Mouse (Mus musculus) MEL (cell line): ENCODE results near the gene Nedd1. TPM values are rescaled to one million over a fixed set of nuclear protein-coding genes. Genes with fewer than 3 reads are reported as not detected.

Experiments
- DNase-seq: peaks from one replicate; pipeline ENCODE4 v3.0.0; 2011; ENCODE audit warnings: low read depth, low spot score
- H3K27ac ChIP-seq: 2 replicates; pipeline ENCODE4 v1.5.1; 2012; ENCODE audit warnings: low read depth, mild to moderate bottlenecking, control low read depth, low read length, moderate library complexity; ENCODE audit not compliant: control insufficient read depth
- H3K27me3 ChIP-seq, 2 experiments: fragments of 150-350 bp in 1 of 2; sonication (generic) in 1 of 2; 2 replicates each; pipeline ENCODE4 v1.6.1; 2012; ENCODE audit warnings: low read length in 2 of 2, mild to moderate bottlenecking in 2 of 2, improper control_type of control experiment in 1 of 2, moderate library complexity in 1 of 2; ENCODE audit not compliant: insufficient read depth in 2 of 2, control insufficient read depth in 1 of 2
- H3K36me3 ChIP-seq, 2 experiments: 2 replicates each; pipeline ENCODE4 v1.6.1; 2012 to 2014; ENCODE audit warnings: low read length in 2 of 2, improper control_type of control experiment in 1 of 2, inconsistent platforms in 1 of 2, mild to moderate bottlenecking in 1 of 2; ENCODE audit not compliant: insufficient read depth in 2 of 2, control insufficient read depth in 1 of 2
- H3K4me1 ChIP-seq, 2 experiments: fragments of 150-350 bp in 1 of 2; sonication (generic) in 1 of 2; 2 replicates each; pipeline ENCODE4 v1.6.1; 2012; ENCODE audit warnings: low read length in 2 of 2, improper control_type of control experiment in 1 of 2, mild to moderate bottlenecking in 1 of 2; ENCODE audit not compliant: insufficient read depth in 2 of 2, control insufficient read depth in 1 of 2
- H3K4me3 ChIP-seq, 2 experiments: fragments of 150-350 bp in 1 of 2; sonication (generic) in 1 of 2; 2 replicates each; pipeline ENCODE4 v1.5.1; 2012; ENCODE audit warnings: low read depth in 2 of 2, low read length in 2 of 2, mild to moderate bottlenecking in 2 of 2, moderate library complexity in 2 of 2, control low read depth in 1 of 2, improper control_type of control experiment in 1 of 2; ENCODE audit not compliant: control insufficient read depth in 1 of 2, insufficient read depth in 1 of 2
- H3K79me2 ChIP-seq: 2 replicates; pipeline ENCODE4 v1.6.1; 2012; ENCODE audit warnings: mild to moderate bottlenecking, low read length, moderate library complexity; ENCODE audit not compliant: control insufficient read depth, poor library complexity, insufficient read depth
- H3K9ac ChIP-seq: 2 replicates; pipeline ENCODE4 v1.6.1; 2012; ENCODE audit warnings: low read depth, mild to moderate bottlenecking, control low read depth, low read length, moderate library complexity; ENCODE audit not compliant: control insufficient read depth, poor library complexity, severe bottlenecking
- H3K9me3 ChIP-seq: fragments of 150-350 bp; sonication (generic); replicated peaks from 2 replicates; pipeline ENCODE4 v1.6.1; 2012; ENCODE audit warnings: mild to moderate bottlenecking, low read length, improper control_type of control experiment, moderate library complexity; ENCODE audit not compliant: insufficient read depth
- CHD1 ChIP-seq: IDR thresholded peaks from 2 replicates; pipeline ENCODE4 v1.6.1; 2012; ENCODE audit warnings: low read depth, mild to moderate bottlenecking, inconsistent platforms, low read length, improper control_type of control experiment
- CHD2 ChIP-seq: IDR thresholded peaks from 2 replicates; pipeline ENCODE4 v1.6.1; 2011; ENCODE audit warnings: low read length, improper control_type of control experiment
- CTCF ChIP-seq, 3 experiments: IDR thresholded peaks in 2 of 3; conservative IDR thresholded peaks in 1 of 3; 2 replicates each; pipeline ENCODE4 v1.5.1; 2011 to 2012; ENCODE audit warnings: low read length in 3 of 3, low read depth in 2 of 3, mild to moderate bottlenecking in 2 of 3, improper control_type of control experiment in 1 of 3, inconsistent platforms in 1 of 3, mixed read lengths in 1 of 3, moderate library complexity in 1 of 3; ENCODE audit not compliant: control insufficient read depth in 1 of 3, insufficient read depth in 1 of 3, poor library complexity in 1 of 3, severe bottlenecking in 1 of 3
- E2F4 ChIP-seq: IDR thresholded peaks from 2 replicates; pipeline ENCODE4 v1.6.1; 2011; ENCODE audit warnings: low read depth, low read length, improper control_type of control experiment, borderline replicate concordance
- EP300 ChIP-seq, 2 experiments: IDR thresholded peaks; 2 replicates each; pipeline ENCODE4 v1.6.1; 2011; ENCODE audit warnings: improper control_type of control experiment in 2 of 2, low read length in 2 of 2, low read depth in 1 of 2, mild to moderate bottlenecking in 1 of 2
- KAT2A ChIP-seq: conservative IDR thresholded peaks from 2 replicates; pipeline ENCODE4 v1.6.1; 2012; ENCODE audit warnings: low read depth, low read length, improper control_type of control experiment, inconsistent platforms
- MAZ ChIP-seq: IDR thresholded peaks from 2 replicates; pipeline ENCODE4 v1.6.1; 2012; ENCODE audit warnings: low read depth, mild to moderate bottlenecking, inconsistent platforms, low read length, improper control_type of control experiment
- MXI1 ChIP-seq: IDR thresholded peaks from 2 replicates; pipeline ENCODE4 v1.6.1; 2011; ENCODE audit warnings: mild to moderate bottlenecking, low read depth, low read length, improper control_type of control experiment
- MYB ChIP-seq: IDR thresholded peaks from 2 replicates; pipeline ENCODE4 v1.6.1; 2011; ENCODE audit warnings: mild to moderate bottlenecking, low read depth, low read length, improper control_type of control experiment
- NELFE ChIP-seq: IDR thresholded peaks from 2 replicates; pipeline ENCODE4 v1.6.1; 2011; ENCODE audit warnings: low read depth, low read length, improper control_type of control experiment
- NRF1 ChIP-seq: IDR thresholded peaks from 2 replicates; pipeline ENCODE4 v1.6.1; 2014; ENCODE audit warnings: low read depth, mild to moderate bottlenecking, inconsistent platforms, low read length, improper control_type of control experiment, moderate library complexity; ENCODE audit not compliant: poor library complexity, insufficient read depth, severe bottlenecking
- POLR2A ChIP-seq, 2 experiments: IDR thresholded peaks; 2 replicates each; pipeline ENCODE4 v1.6.1; 2011 to 2012; ENCODE audit warnings: low read length in 2 of 2, mild to moderate bottlenecking in 2 of 2, control low read depth in 1 of 2, improper control_type of control experiment in 1 of 2, low read depth in 1 of 2, moderate library complexity in 1 of 2; ENCODE audit not compliant: control insufficient read depth in 1 of 2, insufficient read depth in 1 of 2, poor library complexity in 1 of 2
- POLR2AphosphoS2 ChIP-seq: IDR thresholded peaks from 2 replicates; pipeline ENCODE4 v1.6.1; 2011; ENCODE audit warnings: low read length, improper control_type of control experiment
- POLR2AphosphoS5 ChIP-seq: IDR thresholded peaks from 2 replicates; pipeline ENCODE4 v1.6.1; 2012; ENCODE audit warnings: low read depth, borderline replicate concordance, mild to moderate bottlenecking, inconsistent platforms, low read length, moderate library complexity, mixed read lengths
- RAD21 ChIP-seq: IDR thresholded peaks from 2 replicates; pipeline ENCODE4 v1.6.1; 2011; ENCODE audit warnings: mild to moderate bottlenecking, low read depth, low read length, improper control_type of control experiment
- RCOR1 ChIP-seq: IDR thresholded peaks from 2 replicates; pipeline ENCODE4 v1.6.1; 2012; ENCODE audit warnings: low read depth, mild to moderate bottlenecking, inconsistent platforms, low read length, improper control_type of control experiment
- SIN3A ChIP-seq: IDR thresholded peaks from 2 replicates; pipeline ENCODE4 v1.6.1; 2012; ENCODE audit warnings: low read length, improper control_type of control experiment, inconsistent platforms
- SMC3 ChIP-seq: IDR thresholded peaks from 2 replicates; pipeline ENCODE4 v1.6.1; 2011; ENCODE audit warnings: low read depth, low read length, improper control_type of control experiment
- TBP ChIP-seq: IDR thresholded peaks from 2 replicates; pipeline ENCODE4 v1.8.0; 2011; ENCODE audit warnings: low read depth, low read length, improper control_type of control experiment
- USF2 ChIP-seq, 2 experiments: IDR thresholded peaks; 2 replicates each; pipeline ENCODE4 v1.6.1; 2011 to 2012; ENCODE audit warnings: improper control_type of control experiment in 2 of 2, low read length in 2 of 2, borderline replicate concordance in 1 of 2, inconsistent platforms in 1 of 2, low read depth in 1 of 2, mild to moderate bottlenecking in 1 of 2; ENCODE audit not compliant: insufficient read depth in 1 of 2
- ZMIZ1 ChIP-seq: IDR thresholded peaks from 2 replicates; pipeline ENCODE4 v1.6.1; 2012; ENCODE audit warnings: low read depth, mild to moderate bottlenecking, inconsistent platforms, low read length, improper control_type of control experiment, moderate library complexity
- polyA plus RNA-seq, 2 experiments: library from polyadenylated mRNA; stranded (reverse) in 1 of 2; unstranded in 1 of 2; fragments of >175 nt in 1 of 2; fragments of >200 nt in 1 of 2; gene quantifications; 2 replicates each; pipeline versions ENCODE4 v1.2.1 to v1.2.4; 2012; ENCODE audit warnings: low replicate concordance in 2 of 2, low read depth in 1 of 2; ENCODE audit not compliant: insufficient read length in 2 of 2, insufficient read depth in 1 of 2, missing spikeins in 1 of 2
- total RNA-seq: library from RNA; depleted of rRNA; stranded (reverse); fragments of 300-350 nt; gene quantifications from 2 replicates; pipeline ENCODE4 v1.2.3, GENCODE M21; 2012

Nedd1 gene
- total and polyA plus RNA-seq, 3 experiments: 15.5 to 22.1 TPM; not detected in 1

- Histone ChIP-seq H3K9me3 (no peaks in the 10 kb centered on the region), H3K4me1 (no peaks in the 10 kb centered on the region), H3K4me3 (no peak overlapping the region), H3K27ac (no peak overlapping the region), H3K9ac (no peak overlapping the region), H3K36me3 (no peaks in the 10 kb centered on the region), H3K27me3 (no peaks in the 10 kb centered on the region), H3K79me2 (no peaks in the 10 kb centered on the region)
- no peak for DNase-seq
- TF ChIP-seq CHD1 (no peak), MYB (no peak), SIN3A (no peak), NRF1 (no peak), MXI1 (no peak), POLR2AphosphoS5 (no peak), TBP (no peak), E2F4 (no peak), MAZ (no peak), NELFE (no peak), EP300 (IDR thresholded peaks at IDR 0.05; ENCODE audit: low read depth in 1 of 2, low read length in 2 of 2) (no peak)
Measured at GRCm38 (mm10) chr10:92647691-92648090, 74.5 kb downstream of the Nedd1 start.

GRCm38 (mm10) chr10:92643995-92644394 lies 78.2 kb downstream of the Nedd1 start:
- DNase-seq: no peak

GRCm38 (mm10) chr10:92641032-92641431 lies 81.2 kb downstream of the Nedd1 start:
- H3K36me3 ChIP-seq: no peaks in the 10 kb centered on the region
- no peak for DNase-seq
- H3K79me2 ChIP-seq: no peaks in the 10 kb centered on the region
- H3K27ac ChIP-seq: no peak overlapping the region
- H3K4me1 ChIP-seq: no peaks in the 10 kb centered on the region
- H3K9ac ChIP-seq: no peak overlapping the region
- H3K9me3 ChIP-seq: no peaks in the 10 kb centered on the region
- TF ChIP-seq RAD21 (peak; percentile 8), CTCF (IDR thresholded peaks at IDR 0.05 in 2 of 3, conservative IDR thresholded peaks at IDR 0.05 in 1 of 3; ENCODE audit: control insufficient read depth in 1 of 3, insufficient read depth in 1 of 3, low read depth in 2 of 3, low read length in 3 of 3, poor library complexity in 1 of 3, severe bottlenecking in 1 of 3) (peak in 1 of 3 experiments; percentile 9; a peak in 1 of 6 replicates), SMC3 (0 out of 2 replicates have a peak, but pooled peaks have one; percentile 10), MYB (no peak)
- H3K27me3 ChIP-seq: no peaks in the 10 kb centered on the region
- H3K4me3 ChIP-seq: no peak overlapping the region

More at GRCm38 (mm10) chr10:92643995-92644394, 78.2 kb downstream of the Nedd1 start:
- no peaks in the 10 kb centered on the region for H3K27me3 ChIP-seq
- no peaks in the 10 kb centered on the region for H3K9me3 ChIP-seq
- H3K4me1 ChIP-seq: no peaks in the 10 kb centered on the region
- H3K79me2 ChIP-seq: no peaks in the 10 kb centered on the region
- no peak overlapping the region for H3K9ac ChIP-seq
- TF ChIP-seq TBP (no peak), USF2 (IDR thresholded peaks at IDR 0.05; ENCODE audit: borderline replicate concordance in 1 of 2, insufficient read depth in 1 of 2, low read depth in 1 of 2, low read length in 2 of 2) (no peak), CTCF (IDR thresholded peaks at IDR 0.05 in 2 of 3, conservative IDR thresholded peaks at IDR 0.05 in 1 of 3; ENCODE audit: control insufficient read depth in 1 of 3, insufficient read depth in 1 of 3, low read depth in 2 of 3, low read length in 3 of 3, poor library complexity in 1 of 3, severe bottlenecking in 1 of 3) (no peak), MAZ (no peak), POLR2AphosphoS2 (no peak), CHD2 (no peak), POLR2A (IDR thresholded peaks at IDR 0.05; ENCODE audit: control insufficient read depth in 1 of 2, insufficient read depth in 1 of 2, low read depth in 1 of 2, low read length in 2 of 2, poor library complexity in 1 of 2) (no peak), CHD1 (no peak), KAT2A (no peak), RCOR1 (no peak), ZMIZ1 (no peak), RAD21 (no peak), MYB (no peak)
- H3K27ac ChIP-seq: no peak overlapping the region
- H3K36me3 ChIP-seq: no peaks in the 10 kb centered on the region
- no peak overlapping the region for H3K4me3 ChIP-seq
